Mouse (Mus musculus) gonadal fat pad, adult 2 months (tissue): ENCODE results near the gene Ppm1l. TPM values are rescaled to one million over a fixed set of nuclear protein-coding genes. Genes with fewer than 3 reads are reported as not detected.
"Not testable (repeated sequence)": the region's sequence is repeated elsewhere in the genome, so short reads cannot be mapped to it uniquely, and the experiment has no call there.

Source experiments
- DNase-seq: peaks from one replicate; pipeline ENCODE4 v3.0.0-alpha.2; 2012; ENCODE audit warnings: low read depth
- polyA plus RNA-seq: library from polyadenylated mRNA; depleted of rRNA; stranded (reverse); fragments of >200 nt; gene quantifications from 2 replicates; pipeline ENCODE4 v1.2.3, GENCODE M21; 2012

Ppm1l gene
- polyA plus RNA-seq, 1 experiment: 1.9 TPM

DNA sequence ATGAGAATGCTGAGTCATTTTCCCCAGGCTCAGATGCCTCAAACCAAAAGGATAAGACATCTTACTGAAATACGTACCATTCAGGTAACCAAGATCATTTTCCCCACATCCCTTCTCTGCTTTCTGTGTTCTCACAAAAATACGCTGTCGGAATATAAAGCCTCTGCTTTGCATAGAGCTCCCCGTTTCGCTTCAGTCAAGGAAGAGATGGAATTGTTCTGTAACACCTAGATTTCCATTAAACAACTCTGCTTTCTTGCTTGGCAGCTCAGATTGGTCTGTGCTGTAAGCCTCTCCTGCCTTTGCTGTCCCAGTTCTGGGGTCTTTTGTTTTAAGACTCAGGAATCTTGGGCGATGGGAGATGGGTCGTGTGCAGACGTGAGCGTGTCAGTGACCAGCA is 51.3 kb downstream of the Ppm1l start:
- DNase-seq: no peak

DNA sequence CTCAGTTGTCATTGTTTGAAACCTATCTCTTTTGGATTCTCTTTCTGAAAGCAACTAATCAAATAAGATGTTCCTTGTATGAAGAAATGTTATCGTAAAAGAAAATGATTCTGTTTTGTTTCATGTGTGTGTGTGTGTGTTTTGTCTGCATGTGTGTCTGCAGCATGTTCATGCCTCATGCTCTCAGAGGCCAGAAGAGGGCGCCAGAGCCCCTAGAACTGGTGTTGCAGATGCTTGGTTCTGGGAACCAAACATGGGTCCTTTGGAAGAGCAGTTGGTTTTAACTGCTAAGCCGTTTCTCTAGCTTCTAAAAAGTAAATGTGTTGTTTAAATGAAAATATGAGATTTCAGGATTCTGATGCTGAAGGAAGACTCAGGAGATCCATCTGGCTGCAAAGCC is 56.1 kb downstream of the Ppm1l start:
- no peak for DNase-seq

DNA sequence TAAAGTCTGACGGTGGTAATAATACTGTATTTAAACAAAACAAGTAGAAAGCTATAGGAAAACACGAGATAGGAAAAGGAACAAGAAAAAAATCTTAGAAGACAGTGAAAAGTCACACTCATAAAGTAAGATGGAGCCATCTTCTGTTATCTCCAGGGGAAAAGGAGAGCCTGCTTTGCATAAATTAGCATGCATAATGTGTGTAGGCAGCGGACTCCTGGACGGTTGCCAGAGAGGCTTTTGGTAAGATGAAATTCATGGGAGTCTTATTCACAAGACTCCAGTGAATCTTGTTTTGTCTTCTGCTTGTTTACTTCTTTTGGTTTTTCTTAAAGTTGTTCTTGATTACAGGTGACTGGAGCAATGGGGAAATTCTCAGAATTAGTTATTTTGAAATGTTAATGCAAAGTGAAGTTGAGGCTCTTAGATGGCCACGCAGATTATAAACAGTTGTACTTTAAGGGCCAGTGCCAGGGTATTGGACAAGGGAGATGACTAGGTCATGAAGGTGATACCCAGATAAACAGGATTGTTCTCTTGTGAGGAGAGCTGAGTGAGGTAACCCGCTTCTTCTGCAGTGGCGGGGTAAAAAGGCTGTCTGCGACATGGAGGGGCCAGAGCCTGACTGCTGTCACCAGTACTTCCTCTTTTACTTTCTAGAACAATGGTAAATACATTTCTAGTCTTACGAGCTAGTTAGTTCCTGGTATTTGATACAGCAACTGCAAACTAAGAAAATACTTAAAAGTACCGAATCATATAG is 57.1 kb downstream of the Ppm1l start:
- no peak for DNase-seq

DNA sequence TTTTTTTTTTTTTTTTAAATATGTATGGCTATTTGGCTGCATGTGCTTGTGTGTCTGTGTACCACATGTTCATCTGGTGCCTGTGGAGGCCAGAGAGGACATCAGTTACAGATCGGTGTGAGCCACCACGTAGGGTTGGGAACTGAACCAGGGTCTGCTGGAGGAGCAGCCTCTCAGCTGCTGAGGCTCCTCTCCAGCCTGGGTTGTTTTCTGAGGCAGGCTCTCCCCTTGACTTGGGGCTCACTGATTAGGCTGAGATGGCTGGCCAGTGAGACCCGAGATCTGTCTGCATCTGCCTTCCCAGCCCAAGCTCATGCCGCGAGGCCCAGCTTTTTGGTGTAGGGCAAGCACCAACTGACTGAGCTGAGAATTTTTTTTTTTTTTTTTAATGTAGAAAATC is 57.9 kb downstream of the Ppm1l start:
- DNase-seq: no peak

DNA sequence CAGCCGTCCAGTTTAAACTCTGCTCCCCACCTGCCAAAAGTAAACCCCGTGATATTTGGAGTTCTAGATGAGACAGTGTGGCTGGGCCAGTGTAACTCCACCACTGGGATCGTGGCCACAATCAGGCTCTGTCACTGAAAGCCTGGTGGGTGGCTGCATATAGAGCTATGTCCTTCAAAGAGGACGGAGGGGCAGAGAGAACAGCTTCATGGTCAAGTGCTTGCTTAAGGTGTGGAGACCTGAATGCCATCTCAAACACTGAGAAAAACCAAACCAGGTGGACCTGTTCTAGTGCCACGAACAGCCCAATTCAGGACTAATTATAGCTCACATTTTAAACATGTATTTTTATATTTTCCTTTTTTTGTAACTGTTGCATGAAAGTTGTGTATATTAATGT is 58.3 kb downstream of the Ppm1l start:
- DNase-seq: no peak

DNA sequence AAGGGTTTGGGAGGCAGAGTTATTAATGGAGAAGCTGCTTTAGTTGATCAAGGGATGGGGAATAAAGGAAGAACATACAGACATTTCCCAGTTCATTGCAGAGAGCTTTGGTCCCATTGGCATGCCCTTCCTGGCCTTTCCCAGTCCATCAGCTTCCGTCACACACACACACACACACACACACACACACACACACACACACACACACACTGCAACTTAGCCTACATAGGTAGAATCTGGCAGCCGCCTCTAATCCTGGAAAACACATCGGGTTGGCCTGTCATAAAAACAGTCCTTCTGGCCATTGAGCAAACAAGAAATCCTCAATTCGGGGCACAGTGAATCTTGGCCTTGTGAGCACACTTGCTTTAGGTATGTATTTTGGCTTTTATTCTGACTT is 64.6 kb downstream of the Ppm1l start:
- no peak for DNase-seq

DNA sequence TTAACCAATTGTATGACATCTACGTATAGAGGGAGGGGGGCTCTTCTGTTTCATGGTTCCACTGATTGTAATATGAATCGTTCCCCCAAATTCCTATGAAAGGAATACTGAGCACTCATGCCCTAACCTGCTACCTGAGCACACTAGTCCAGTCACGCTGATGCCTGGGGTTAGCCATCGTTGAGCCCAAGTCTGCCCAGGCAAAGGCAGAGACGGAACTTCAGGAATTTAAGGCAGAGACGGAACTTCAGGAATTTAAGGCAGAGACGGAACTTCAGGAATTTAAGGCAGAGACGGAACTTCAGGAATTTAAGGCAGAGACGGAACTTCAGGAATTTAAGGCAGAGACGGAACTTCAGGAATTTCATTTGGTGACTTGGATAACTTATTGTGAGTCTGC is 75.2 kb downstream of the Ppm1l start:
- not testable (repeated sequence) for DNase-seq

DNA sequence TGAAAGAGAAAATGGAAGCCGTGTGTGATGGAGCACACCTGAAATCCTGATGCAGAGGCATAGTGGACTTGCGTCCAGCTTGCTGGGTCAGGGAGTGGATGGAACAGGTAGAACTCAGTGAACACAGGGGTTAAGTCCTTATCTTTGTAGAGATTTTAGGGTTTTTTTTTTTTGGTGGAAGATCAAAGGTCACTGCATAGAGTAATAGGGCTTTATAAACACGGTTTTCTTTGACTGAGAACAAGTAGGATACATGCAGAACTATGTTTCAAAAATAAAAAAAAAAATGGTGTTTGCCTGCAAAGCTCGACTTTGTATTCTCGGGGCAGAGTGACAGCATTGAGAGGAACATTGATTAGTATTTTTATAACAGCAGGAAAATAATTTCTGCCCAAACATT is 75.6 kb downstream of the Ppm1l start:
- no peak for DNase-seq

DNA sequence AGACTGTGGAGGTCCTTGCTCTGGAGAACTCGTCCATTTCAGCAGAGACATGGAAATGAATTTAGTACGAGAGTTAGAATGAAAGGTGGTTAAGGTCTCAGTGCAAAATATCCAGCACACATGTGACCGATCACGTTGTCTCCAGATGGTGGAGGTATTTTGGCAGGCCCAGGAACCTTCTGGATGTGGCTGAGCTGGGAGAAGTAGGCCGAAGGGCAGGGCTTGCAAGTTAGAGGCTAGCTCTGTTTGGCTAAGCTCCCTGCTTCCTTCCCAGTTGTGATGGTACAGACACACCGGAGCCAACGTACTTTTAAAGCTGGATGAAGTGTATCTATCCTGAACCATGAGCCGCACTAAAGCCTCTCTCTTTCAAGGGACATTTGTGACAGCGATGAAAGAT is 76.4 kb downstream of the Ppm1l start:
- DNase-seq: no peak

DNA sequence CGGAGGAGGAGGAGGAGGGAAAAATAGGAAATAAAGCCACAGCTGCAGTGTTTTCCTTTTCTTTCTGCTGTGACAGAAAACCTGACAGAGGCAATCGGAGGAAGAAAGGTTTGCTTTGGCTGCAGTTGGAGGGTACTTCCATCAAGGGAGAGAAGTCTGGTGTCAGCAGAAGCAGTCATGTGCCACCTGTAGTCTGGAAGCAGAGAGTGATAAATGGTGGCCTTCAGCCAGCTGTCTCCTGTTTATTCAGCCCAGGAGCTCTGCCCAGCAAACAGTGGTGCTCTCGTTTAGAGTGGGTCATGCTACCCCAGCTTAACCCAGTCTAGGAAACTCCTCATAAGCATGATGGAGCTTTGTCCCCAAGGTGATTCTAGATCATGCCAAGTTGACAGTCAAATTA is 77.3 kb downstream of the Ppm1l start:
- DNase-seq: no peak

DNA sequence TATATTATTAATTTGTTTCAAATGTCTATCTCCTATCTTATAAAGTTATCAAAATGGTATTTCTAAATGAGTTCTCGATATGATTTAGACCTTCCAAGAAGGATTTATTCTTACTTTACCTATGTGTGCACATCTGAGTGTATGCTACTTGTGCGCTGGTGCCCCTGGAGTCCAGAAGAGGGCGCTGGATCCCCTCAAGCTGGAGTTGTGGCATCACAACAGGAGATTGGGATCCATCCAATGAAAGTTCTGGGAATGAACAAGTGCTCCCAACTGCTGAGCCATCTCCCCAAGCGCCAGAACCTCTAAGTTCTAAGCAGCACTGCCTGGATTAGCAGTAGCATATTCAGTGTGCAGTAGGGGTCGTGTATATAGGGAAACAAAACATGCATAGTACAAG is 78.4 kb downstream of the Ppm1l start:
- DNase-seq: no peak

DNA sequence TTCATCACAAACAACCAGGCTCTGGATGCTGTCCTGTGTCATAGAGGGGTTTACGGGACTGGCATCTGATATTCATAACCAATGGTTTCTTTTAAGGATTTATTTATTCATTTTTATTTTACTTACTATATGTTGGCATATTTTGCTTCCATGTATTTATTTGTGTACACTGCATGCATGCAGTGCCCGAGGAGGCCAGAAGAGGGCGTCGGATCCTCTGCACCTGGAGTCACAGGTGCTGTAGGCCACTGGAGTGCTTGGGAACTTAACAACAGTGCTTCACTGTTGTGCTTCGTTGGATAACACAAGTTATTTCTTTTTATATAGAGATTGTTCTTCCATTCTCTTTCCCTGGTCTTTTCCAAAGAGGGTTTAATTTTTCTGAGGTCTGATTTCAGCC is 81.1 kb downstream of the Ppm1l start:
- no peak for DNase-seq

DNA sequence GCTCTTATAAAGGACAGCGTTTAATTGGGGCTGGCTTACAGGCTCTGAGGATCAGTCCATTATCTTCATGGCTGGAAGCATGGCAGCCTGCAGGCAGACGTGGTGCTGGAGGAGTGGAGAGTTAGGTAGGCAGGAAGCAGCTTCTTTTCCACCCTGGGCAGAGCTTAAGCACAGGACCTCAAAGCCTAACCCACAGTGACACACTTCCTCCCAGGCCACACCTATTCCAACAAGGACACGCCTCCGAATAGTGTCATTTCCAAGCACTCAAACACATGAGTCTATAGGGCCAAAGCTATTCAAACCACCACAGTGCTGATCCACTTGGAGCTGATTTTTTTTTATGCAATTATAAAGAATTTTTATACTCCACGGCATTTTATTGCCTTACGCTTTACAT is 82.7 kb downstream of the Ppm1l start:
- no peak for DNase-seq

DNA sequence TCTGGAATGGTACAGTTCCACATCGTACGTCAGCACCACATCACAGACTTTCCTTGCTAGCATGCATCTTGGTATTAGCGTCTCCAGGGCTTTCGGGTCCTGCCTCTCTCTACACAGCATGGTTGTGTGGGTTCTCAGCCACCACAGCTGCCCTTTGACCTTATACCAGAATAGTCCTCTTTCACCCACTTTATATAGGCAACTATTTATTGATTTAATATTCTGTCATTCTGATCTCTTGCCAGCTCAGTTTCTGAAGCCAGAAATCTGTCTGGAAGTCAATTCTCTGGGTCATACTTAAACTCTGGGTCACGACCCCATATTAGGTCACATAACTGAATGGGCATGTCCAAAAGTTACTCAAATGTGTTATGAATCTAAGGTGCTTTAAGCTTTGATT is 86.5 kb downstream of the Ppm1l start:
- no peak for DNase-seq

DNA sequence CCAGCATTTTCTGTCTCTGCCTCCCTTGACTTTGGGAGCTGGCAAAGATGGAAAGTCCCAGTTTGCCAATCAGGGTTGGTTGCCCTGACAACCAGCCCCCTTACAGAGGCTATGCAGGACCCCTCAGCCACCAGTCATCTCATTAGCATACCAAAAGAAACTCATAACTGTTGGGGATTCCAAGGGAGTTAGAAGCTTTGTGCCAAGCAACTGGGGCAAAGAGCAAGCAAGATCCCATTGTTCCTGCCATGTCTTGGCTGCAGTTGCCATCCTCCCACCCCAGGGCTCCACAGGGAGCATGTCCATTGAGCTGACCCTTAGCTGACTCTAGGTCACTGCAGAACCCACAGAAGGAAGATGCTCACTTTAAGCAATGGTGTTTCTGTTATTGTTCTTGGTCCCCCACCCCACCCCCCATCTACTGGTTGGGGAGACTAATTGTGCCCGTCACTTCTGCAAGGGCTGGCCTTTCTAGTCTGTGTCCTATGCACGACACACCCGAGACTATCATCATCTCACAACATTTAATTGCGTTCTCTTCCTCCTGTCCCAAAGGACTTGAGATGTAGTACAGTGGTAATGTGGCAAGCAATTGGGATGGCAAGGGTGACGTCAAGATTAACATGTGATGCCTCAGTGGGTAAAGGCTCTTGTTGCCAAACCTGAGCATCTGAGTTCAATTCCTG is 89.7 kb downstream of the Ppm1l start:
- no peak for DNase-seq

DNA sequence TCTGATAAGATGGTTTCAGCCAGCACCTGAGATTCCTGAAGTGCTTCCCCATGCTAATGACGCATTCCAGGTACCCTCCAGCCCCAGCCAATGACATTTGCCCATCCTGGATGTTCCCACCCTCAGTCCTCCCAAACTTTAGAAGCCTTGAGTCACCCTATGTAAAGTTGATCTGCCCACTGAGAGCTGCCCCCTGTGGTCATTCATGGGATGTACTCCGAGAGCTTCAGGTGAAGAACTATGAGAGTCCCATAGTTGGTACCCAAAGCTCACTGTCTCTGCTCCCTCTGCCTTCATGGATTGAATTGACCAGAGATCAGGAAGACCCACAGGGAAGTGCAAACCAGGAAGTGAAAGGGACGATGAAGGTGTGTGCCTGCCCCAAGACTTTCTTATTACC is 91.4 kb downstream of the Ppm1l start:
- DNase-seq: no peak

DNA sequence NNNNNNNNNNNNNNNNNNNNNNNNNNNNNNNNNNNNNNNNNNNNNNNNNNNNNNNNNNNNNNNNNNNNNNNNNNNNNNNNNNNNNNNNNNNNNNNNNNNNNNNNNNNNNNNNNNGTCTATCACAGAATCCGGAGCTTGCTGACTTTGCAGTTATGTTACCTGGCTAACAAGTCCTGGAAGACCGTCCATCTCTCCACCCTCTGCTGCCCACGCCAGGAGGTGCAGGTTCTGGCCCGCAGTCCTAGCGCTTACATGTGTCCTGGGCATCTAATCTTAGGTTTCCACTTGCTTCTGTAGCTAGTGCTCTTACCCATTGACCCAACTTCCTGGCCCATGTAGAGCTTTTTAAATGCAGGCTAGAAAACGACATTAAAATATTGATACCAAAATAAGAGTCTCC is 99.5 kb downstream of the Ppm1l start:
- no peak for DNase-seq

DNA sequence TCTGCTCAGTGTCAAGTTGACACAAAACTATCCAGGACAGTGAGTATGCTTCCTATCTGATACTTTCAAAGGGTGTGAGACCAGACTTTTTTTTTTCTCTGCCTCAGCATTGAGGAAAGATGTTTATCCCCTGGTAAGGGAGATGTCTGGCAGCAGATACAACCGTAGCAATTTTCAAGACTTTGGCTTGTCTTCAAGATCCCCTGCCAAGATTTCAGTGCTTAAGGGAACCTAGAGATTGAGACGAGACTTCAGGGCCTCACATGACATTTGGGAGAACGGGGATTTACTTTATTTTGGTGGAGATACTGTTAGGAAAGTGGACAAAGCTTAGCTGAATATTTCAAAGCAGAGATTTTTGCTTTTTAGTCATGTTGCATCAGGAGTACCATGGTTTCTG is 106.1 kb downstream of the Ppm1l start:
- no peak for DNase-seq

DNA sequence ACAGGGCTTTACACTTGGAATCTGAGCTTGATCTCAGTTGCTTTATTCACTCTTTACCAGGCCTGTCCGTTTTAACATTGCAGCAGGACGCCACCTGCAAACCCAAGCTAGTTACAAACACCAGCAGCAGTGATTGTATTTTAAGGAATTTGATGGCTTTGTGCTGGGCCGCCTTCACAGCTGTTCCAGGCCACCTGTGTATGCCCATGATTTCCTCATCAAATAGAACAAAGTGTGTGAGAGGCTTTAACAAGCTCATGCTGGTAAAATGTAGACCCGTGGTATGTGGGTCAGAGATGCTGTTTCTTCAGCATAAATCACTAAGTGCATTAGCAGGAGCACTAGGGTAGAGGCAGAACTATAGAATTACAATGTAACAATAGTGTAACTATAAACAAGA is 106.7 kb downstream of the Ppm1l start:
- DNase-seq: no peak

DNA sequence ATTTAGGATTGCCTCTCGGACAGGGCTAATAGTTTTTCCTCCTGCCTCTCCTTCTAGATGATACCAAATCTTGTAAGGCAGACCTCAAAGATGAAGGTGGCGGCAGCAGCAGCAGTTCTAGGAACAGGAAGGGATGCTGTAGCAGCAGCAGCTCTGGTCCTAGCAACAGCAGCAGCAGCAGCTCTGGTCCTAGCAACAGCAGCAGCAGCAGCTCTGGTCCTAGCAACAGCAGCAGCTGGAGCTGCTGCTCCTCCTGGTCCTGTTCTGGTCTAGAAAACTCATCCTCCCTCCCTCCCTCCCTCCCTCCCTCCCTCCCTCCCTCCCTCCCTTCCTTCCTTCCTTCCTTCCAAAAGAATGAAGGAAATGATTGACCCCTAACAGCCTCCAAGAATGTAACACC is 108.1 kb downstream of the Ppm1l start:
- DNase-seq: not testable (repeated sequence)

DNA sequence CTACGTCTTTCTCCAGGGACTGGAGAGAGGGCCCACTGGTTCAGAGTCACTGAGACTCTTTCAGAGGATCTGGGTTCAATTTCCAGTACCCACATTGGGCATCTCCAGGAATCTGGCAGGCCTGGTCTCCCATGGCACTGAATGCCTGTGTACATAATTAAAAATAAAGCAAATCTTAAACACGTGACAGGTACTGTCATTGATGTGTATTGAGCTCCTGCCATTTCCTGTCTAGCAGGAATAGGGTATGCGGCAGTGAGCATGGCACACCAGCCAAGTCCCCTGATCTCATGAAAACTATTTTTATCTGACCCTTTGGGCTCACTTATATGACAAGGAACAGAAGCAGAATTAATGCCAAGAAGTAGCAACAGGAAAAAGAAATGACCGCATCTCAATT is 110.6 kb downstream of the Ppm1l start:
- DNase-seq: no peak

DNA sequence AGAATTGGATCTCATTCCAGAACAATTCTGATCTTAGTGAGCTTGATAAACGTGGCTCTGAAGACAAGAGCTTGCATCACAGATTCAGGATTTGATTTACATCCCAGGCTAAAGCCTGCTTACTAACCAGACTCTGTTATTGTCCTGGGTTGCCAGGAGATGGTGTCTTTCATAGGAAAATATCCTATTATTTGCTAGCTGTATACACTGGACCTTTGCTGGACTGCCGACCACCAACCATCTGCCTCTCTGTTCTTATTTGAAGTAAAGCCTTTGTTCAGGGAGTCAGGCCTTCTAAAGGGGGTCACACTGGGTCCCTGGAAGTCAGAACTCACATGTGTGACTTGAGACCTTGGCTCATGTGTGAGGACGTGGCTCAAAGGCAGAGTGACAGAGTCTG is 111.6 kb downstream of the Ppm1l start:
- no peak for DNase-seq

DNA sequence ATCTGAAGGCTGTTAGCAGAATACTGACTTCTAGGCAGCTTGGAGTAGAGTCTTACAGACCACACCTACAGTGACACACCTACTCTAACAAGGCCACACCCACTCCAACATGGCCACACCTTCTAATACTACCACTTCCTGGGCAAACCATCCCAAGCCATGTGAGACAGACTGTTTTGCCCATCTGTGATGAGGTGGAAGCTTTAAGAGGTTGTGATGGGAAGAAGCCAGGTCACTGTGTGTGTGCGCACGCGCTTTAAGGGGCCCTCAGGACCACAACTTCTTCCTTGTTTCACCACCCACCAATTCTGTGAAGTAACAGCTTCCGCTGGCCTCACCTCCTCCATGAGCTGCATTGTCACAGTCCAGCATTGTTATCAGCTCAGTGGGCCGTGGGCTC is 112.7 kb downstream of the Ppm1l start:
- no peak for DNase-seq

DNA sequence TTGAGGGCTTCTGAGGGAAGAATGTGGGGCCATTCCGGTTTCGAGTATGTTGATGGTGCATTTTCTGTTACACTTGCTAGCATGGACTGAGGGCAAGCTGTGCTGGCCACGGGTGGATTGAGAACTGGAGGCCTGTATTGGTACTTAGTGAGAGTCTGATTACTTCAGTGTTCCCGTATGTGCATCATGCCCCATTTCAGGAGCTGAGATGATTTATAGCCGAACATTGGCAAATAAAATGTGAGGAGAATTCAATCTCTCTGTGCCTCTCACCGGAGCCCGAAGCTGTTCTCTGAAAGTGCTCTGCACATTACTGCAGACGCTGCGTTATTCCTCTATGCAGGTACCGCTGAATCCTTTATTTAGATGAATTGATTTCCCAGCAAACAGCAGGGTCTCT is 116.9 kb downstream of the Ppm1l start:
- no peak for DNase-seq
